Mouse (Mus musculus): ENCODE measurements at regions not wholly inside any gene's neighbourhood (a gene's known extent, or its start where the extent isn't known, plus 50 kb on each side); places are given as distances from the start of the nearest gene placed in this dataset.

DNA sequence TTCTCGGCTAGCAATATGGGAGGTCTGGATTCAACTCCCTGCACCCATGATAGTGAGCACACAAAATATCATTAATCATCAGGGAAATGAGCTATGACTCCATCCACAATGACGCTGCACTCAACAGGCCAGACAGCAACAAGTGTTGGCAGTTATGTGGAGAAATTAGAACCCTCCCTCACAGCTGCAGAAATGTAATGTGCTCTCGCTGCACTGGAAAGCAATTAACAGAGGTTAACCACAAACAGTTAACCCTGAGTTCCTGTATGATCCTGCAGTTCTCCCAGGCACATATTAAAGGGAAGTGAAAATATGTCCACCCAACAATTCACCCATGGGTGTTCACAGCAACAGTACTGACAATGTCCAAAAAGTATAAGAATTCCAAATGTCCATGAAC lies 54.0 kb upstream of the Jade2 start:
- H3K27ac ChIP-seq (ENCODE audit: insufficient read depth, low read depth, low read length), result no peak overlapping the region
- no peak for TF ChIP-seq CTCF (IDR thresholded peaks at IDR 0.05; ENCODE audit: extremely low read depth, insufficient read length, insufficient replicate concordance, low read depth, low read length)
- TF ChIP-seq POLR2A (IDR thresholded peaks at IDR 0.05; ENCODE audit: low read depth, low read length), result no peak
- WGBS, result 71% methylated on average over 3 of the region's 3 CpGs
- peaks cover 7% of the 10 kb centered on the region for H3K4me1 ChIP-seq (ENCODE audit: control insufficient read depth, insufficient read depth, insufficient read length, low read length)
- H3K4me3 ChIP-seq (ENCODE audit: low read depth, low read length), result no peak overlapping the region
- H3K36me3 ChIP-seq (ENCODE audit: control insufficient read depth, insufficient read depth, low read length), result no peaks in the 10 kb centered on the region
- no peaks in the 10 kb centered on the region for H3K27me3 ChIP-seq (ENCODE audit: control insufficient read depth, insufficient read depth, low read length)

DNA sequence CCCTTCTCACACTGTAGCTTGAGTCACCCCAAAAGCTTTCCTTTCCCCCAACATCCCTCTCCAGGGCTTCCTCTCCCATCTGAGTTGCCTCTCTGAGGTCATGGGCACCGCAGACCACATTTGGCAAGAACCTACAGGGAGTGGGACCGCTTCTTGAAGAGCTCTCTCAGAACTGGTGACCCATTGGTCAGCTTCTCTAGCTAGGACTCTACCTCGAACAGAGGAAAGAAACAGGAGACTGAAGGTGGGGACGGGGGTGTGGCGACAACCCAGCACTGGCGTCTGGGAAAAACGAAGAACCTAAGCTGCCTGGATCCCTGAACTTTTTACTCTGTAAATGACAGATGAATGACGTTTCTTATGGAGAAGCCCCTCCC lies 51.8 kb upstream of the Cdkn2aipnl start:
- H3K27ac ChIP-seq (ENCODE audit: insufficient read depth, low read depth, low read length), result peak overlapping the region; percentile 95
- no peaks in the 10 kb centered on the region for H3K27me3 ChIP-seq (ENCODE audit: control insufficient read depth, insufficient read depth, low read length)
- no peaks in the 10 kb centered on the region for H3K36me3 ChIP-seq (ENCODE audit: control insufficient read depth, insufficient read depth, low read length)
- TF ChIP-seq POLR2A (IDR thresholded peaks at IDR 0.05; ENCODE audit: low read depth, low read length), result no peak
- peak overlapping the region; percentile 58 for H3K4me3 ChIP-seq (ENCODE audit: low read depth, low read length)
- peaks cover 16% of the 10 kb centered on the region for H3K4me1 ChIP-seq (ENCODE audit: control insufficient read depth, insufficient read depth, insufficient read length, low read length)
- 5% methylated on average over 8 of the region's 8 CpGs for WGBS

DNA sequence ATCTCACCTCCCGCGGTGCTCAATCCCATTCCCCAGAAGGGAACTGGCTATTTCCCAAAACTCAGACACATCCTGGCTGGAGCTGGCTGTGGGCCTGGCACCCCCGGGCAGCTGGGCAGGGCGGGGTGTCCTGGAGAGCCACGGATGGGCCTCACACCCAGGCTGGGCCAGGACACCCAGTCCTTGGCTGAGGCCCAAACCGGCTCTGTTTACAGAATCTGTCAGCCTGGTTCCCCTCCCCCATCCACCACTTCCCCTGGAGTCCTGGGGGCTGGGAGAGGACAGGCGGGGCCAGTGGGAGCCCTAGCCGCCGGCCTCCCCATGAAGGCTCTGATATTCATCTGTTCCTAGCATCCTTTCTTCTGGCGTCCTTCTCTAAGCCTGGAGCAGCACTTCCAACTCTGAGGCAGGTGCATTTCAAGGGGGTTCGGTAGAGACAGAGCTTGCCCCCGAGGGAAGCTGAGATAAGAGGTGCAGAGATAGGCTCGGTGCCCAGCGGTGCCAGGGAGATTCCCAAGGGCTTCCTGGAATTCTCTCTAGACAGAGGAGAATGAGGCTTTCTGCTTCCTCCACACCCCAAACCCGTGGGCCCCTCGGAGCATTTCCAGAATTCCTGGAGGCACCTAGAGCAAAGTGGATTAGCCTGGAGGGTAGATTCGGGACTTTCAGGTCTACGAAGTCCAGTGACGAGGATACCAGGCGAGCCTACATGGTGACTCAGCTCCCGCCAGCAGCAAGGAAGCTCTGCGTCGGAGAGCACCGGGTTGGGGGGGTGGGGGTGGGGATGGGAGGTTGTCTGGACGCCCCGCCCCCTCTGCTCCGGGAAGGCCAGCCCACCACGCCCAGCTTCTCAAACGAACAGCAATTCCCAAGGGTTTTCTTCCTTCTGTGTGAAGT lies 51.2 kb upstream of the Cdkn2aipnl start:
- Histone ChIP-seq H3K27ac (ENCODE audit: insufficient read depth, low read depth, low read length) (peak overlapping the region; percentile 96), H3K36me3 (ENCODE audit: control insufficient read depth, insufficient read depth, low read length) (no peaks in the 10 kb centered on the region), H3K4me1 (ENCODE audit: control insufficient read depth, insufficient read depth, insufficient read length, low read length) (peaks cover 16% of the 10 kb centered on the region), H3K27me3 (ENCODE audit: control insufficient read depth, insufficient read depth, low read length) (no peaks in the 10 kb centered on the region), H3K4me3 (ENCODE audit: low read depth, low read length) (peak overlapping the region; percentile 58)
- 2% methylated on average over 29 of the region's 29 CpGs for WGBS
- peak; percentile 52 for TF ChIP-seq POLR2A (IDR thresholded peaks at IDR 0.05; ENCODE audit: low read depth, low read length)
- TF ChIP-seq CTCF (IDR thresholded peaks at IDR 0.05; ENCODE audit: extremely low read depth, insufficient read length, insufficient replicate concordance, low read depth, low read length), result no peak
